Comparison of ENCODE assay signal across 8 mouse cellular contexts in genomic region chr5:130938911-130939608, GRCm38 (mm10).
DNase-seq lines count a peak whose midpoint lies in the region; ATAC-seq lines count a peak whose summit lies in the region.

No protein-coding gene starts in this region.

- no peaks in the 10 kb centered on the region for H3K36me3 ChIP-seq in midbrain, embryonic 10.5 days

- peak overlapping the region; percentile 80 for H3K27ac ChIP-seq in midbrain, embryonic 10.5 days (replicated peaks)

- H3K4me3 ChIP-seq in midbrain, embryonic 10.5 days, result no peak overlapping the region

- H3K27me3 ChIP-seq in midbrain, embryonic 10.5 days (ENCODE audit: low read depth, poor library complexity, severe bottlenecking), result peaks cover 38% of the 10 kb centered on the region

- no peaks in the 10 kb centered on the region for H3K9me3 ChIP-seq in midbrain, embryonic 10.5 days (replicated peaks)

- H3K4me1 ChIP-seq in midbrain, embryonic 10.5 days, result peaks cover 26% of the 10 kb centered on the region

- DNase-seq in layer of hippocampus, adult 11-12 months (ENCODE audit: low spot score), result peak; percentile 44
- no peak for DNase-seq in layer of hippocampus, adult 9-10 months (ENCODE audit: low spot score)
- peak; percentile 69 to 76 for DNase-seq in cerebellum, postnatal 36 days
- peak; percentile 61 for DNase-seq in gastrocnemius, adult 18-20 months (ENCODE audit: low spot score)
- peak; percentile 36 to 77 for DNase-seq in layer of hippocampus, adult 18-20 months (ENCODE audit: low spot score in 2 of 2)
- DNase-seq in midbrain, embryonic 10.5 days (ENCODE audit: low spot score), result peak; percentile 28
- DNase-seq in urinary bladder, adult 2 months (ENCODE audit: low spot score), result no peak

- 28% methylated on average over 4 of the region's 4 CpGs for WGBS in midbrain, embryonic 10.5 days

- no peak for ATAC-seq in megakaryocyte progenitor cell, adult 5-6 weeks (replicated peaks; ENCODE audit: poor library complexity)

Comparison
In these comparisons a context has a peak if more than half of its experiments do, and no peak if none do; other contexts are left out.
1. DNase-seq: peak in layer of hippocampus, adult 11-12 months (single experiment), cerebellum, postnatal 36 days (2 of 2), gastrocnemius, adult 18-20 months (single experiment), layer of hippocampus, adult 18-20 months (2 of 2) and midbrain, embryonic 10.5 days (single experiment); none in layer of hippocampus, adult 9-10 months (single experiment) and urinary bladder, adult 2 months (single experiment).